Mouse (Mus musculus) testis, adult 10 weeks (tissue): Measurements from ENCODE around the gene Btc. TPM values are rescaled to one million over a fixed set of nuclear protein-coding genes. Genes with fewer than 3 reads are reported as not detected.

Experiments
- polyA plus RNA-seq: library from polyadenylated mRNA; stranded (reverse); fragments of 350-450 nt; fragmentation: Illumina TruSeq; extraction: RNeasy Lipid Tissue Mini Kit (QIAGEN cat#74804); gene quantifications from one replicate; pipeline ENCODE4 v1.2.3, GENCODE M21; 2014; ENCODE audit warnings: low read depth, low replicate concordance

The Btc gene
- 0.29 TPM for polyA plus RNA-seq

DNA sequence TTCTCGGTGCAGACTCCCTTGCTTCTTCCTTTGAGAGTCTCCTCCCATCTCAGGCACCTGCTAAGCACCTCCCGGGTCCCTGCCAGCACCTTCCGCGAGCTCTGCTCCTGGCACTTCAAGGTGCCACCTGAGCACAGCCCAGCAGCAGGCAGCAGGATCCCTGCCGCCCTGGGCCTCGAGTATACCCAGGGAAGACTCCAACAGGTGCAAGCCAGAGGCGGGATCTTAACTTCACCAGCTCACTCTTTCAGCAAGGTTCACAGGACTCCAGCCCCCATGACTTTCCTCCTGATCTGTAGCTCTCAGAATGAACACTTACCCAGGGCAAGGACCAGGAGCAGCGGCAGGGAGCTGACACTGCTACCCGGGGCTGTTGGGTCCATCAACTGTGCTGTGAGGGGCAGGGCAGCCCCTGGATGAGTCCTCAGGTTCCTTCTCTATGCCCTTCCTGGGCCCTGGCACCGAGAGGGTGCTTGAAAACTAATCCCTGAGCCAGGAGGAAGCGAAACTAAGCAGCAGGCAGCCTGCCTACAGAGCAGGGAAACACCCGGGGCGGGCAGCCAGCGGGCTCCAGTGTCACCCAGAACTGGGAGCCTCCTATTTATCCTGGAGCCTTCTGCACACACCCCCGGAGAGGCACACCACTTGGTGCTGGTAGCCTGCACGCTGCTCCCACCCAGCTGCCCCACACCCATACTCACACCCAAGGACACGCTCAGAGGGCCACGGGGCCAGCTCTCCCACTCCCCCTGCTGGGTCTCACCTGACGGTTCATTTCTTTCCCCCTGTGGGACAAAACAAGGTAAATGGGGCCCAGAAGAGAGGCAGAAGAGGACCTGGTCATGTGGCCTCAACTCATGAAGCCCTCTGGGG lies at the start of gene Btc:
TSS of gene Btc (minus strand) at position 656 of the 873 bp plus-strand sequence.

Other genes starting within 250 kb of the Btc start
- gene Parm1, start 114.6 kb upstream of the Btc start, polyA plus RNA-seq = 3.0 TPM